In genomic region chr3:141212255-141212654, GRCm38 (mm10) we compare ENCODE assay signal across 22 mouse cellular contexts. TPM values are rescaled to one million over a fixed set of nuclear protein-coding genes. Genes with fewer than 3 reads are reported as not detected.
A peak's percentile ranks its signal among the peaks of the same experiment; 100 is the strongest.
DNase-seq lines count a peak whose midpoint lies in the region; ATAC-seq and TF ChIP-seq lines count a peak whose summit lies in the region.
"Had no signal": no experiment of that assay in that cellular context is flagged by ENCODE, and none has a peak within 500 bp of the region (broad histone marks: within the 10 kb centered on the region; RNA-seq: fewer than 3 reads in every experiment).

Pdha2 (minus strand) TSS chr3:141212355.

- H3K27ac ChIP-seq in testis, adult 2 months (ENCODE audit: control insufficient read depth, insufficient read depth, low read depth, low read length) = peak within 1 kb of the TSS; percentile 98

- peak within 1 kb of the TSS; percentile 4 for H3K4me3 ChIP-seq in megakaryocyte, embryonic 14.5 days (replicated peaks)
- H3K4me3 ChIP-seq in testis, adult 2 months (ENCODE audit: control insufficient read depth, low read depth, low read length) = peak within 1 kb of the TSS; percentile 97

- TF ChIP-seq CTCF in testis, adult 2 months (IDR thresholded peaks at IDR 0.05; ENCODE audit: control insufficient read depth, insufficient read depth, insufficient replicate concordance, low read depth, low read length) = no peak

- peaks cover 16% of the 10 kb centered on the region for H3K9me3 ChIP-seq in megakaryocyte, embryonic 14.5 days
- H3K9me3 ChIP-seq: G1E had no signal

- DNase-seq in testis, postnatal 10 days (ENCODE audit: low spot score) = no peak
- DNase-seq: adrenal gland, adult 2 months; adrenal gland, adult 8-10 months; adrenal gland, postnatal 10 days; adrenal gland, postnatal 14 days; adrenal gland, postnatal 25 days; adrenal gland, postnatal 36 days; B cell, adult 2 months; cerebellum, adult 11 months; cerebellum, adult 11-12 months; cerebellum, adult 18-20 months had no signal

- H3K36me3 ChIP-seq in megakaryocyte, embryonic 14.5 days (replicated peaks; ENCODE audit: low read length) = no peaks in the 10 kb centered on the region
- H3K36me3 ChIP-seq in testis, adult 2 months (ENCODE audit: control insufficient read depth, insufficient read depth, low read length) = no peaks in the 10 kb centered on the region; the same call in 1 of the 2 replicates
- H3K36me3 ChIP-seq: G1E had no signal

- no peak for TF ChIP-seq POLR2A in testis, adult 2 months (IDR thresholded peaks at IDR 0.05; ENCODE audit: control insufficient read depth, low read depth, low read length)

- no peaks in the 10 kb centered on the region for H3K27me3 ChIP-seq in megakaryocyte, embryonic 14.5 days (replicated peaks)
- no peaks in the 10 kb centered on the region for H3K27me3 ChIP-seq in testis, adult 2 months (ENCODE audit: control insufficient read depth, insufficient read depth, low read length)
- H3K27me3 ChIP-seq: CH12.LX, Patski had no signal

- ATAC-seq in megakaryocyte, adult 5-6 weeks (ENCODE audit: poor library complexity, severe bottlenecking) = no peak
- ATAC-seq: activated CD4-positive, CD25-positive, alpha-beta regulatory T cell, adult 4 months; CD4-positive, CD25-positive, alpha-beta regulatory T cell, adult 4 months; Patski had no signal

- H3K4me1 ChIP-seq in megakaryocyte, embryonic 14.5 days = no peaks in the 10 kb centered on the region
- H3K4me1 ChIP-seq in testis, adult 2 months (ENCODE audit: control insufficient read depth, insufficient read depth, low read length) = peaks cover 2% of the 10 kb centered on the region; the same call in 1 of the 2 replicates

RNA-seq across cellular contexts. Expression of gene Pdha2, which starts in this region (rescaled TPM):
- not detected in 2 replicates for polyA plus RNA-seq in megakaryocyte, embryonic 14.5 days (2012; ENCODE audit: insufficient read depth, low replicate concordance)
- not detected in 2 replicates for total RNA-seq in megakaryocyte, adult 5-6 weeks (2015)
- not detected in 2 replicates for total RNA-seq in megakaryocyte, adult 5-6 weeks (2017)
- polyA plus RNA-seq in testis, adult 2 months (2012; rRNA removed) = 91.1 and 97.9 TPM in 2 replicates
- total RNA-seq: adrenal gland, adult 18-20 months; adrenal gland, adult 2 months; adrenal gland, adult 8-10 months; adrenal gland, postnatal 10 days; adrenal gland, postnatal 14 days; adrenal gland, postnatal 25 days; adrenal gland, postnatal 36 days; adrenal gland, postnatal 4 days; MEL had no signal
- polyA plus RNA-seq: activated CD4-positive, CD25-positive, alpha-beta regulatory T cell, adult 4 months; adrenal gland, adult 2 months; CD4-positive, CD25-positive, alpha-beta regulatory T cell, adult 4 months; G1E; Patski had no signal

Comparison
In these comparisons a context has a peak if more than half of its experiments do, and no peak if none do; other contexts are left out.
1. RNA of gene Pdha2 (polyA plus RNA-seq): 91.1 to 97.9 TPM in testis, adult 2 months; not detected in megakaryocyte, embryonic 14.5 days; every median in the first group is over 10 times any median in the second.